In the genomic region with DNA sequence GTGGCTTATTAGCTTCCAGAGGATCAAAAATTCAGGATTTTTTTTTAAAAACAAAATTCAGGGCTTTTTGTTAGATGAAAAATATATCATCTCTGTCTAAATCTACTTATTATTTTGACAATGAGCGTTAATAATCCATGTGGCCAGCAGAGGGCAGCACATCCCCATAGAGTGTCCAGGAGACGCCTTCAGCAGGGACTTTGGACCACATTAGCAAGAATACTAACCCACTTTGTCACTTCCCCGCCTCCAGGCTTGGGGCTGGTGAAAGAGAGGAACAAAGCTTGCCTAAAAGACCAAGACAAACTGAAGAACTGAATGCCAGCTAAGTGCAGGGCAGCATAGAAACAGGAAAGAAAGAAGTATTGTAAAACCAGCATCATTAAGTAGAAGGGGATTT, we compare ENCODE assay signal across 9 mouse cellular contexts. TPM values are rescaled to one million over a fixed set of nuclear protein-coding genes. Genes with fewer than 3 reads are reported as not detected.
DNase-seq lines count a peak whose midpoint lies in the region; ATAC-seq and TF ChIP-seq lines count a peak whose summit lies in the region.
"Had no signal": no experiment of that assay in that cellular context is flagged by ENCODE, and none has a peak within 500 bp of the region (broad histone marks: within the 10 kb centered on the region; RNA-seq: fewer than 3 reads in every experiment).

No protein-coding gene starts in this region.

- no peak for TF ChIP-seq EP300 in lung, postnatal 0 days (IDR thresholded peaks at IDR 0.05)

- no peaks in the 10 kb centered on the region for H3K27me3 ChIP-seq in lung, postnatal 0 days (replicated peaks; ENCODE audit: insufficient read depth, low read length)
- H3K27me3 ChIP-seq: lung, embryonic 15.5 days had no signal

- no peak overlapping the region for H3K4me2 ChIP-seq in lung, postnatal 0 days (replicated peaks; ENCODE audit: low read depth, low read length)
- H3K4me2 ChIP-seq: lung, embryonic 15.5 days had no signal

- ATAC-seq in lung, postnatal 0 days = no peak
- ATAC-seq in activated CD4-positive, CD25-positive, alpha-beta regulatory T cell, adult 4 months = no peak

- H3K4me3 ChIP-seq in ES-E14 (ENCODE audit: insufficient read depth in 1 of 2, low read depth in 1 of 2, low read length in 2 of 2, poor library complexity in 1 of 2, severe bottlenecking in 1 of 2) = no peak overlapping the region
- H3K4me3 ChIP-seq in layer of hippocampus, adult 2 months = no peak overlapping the region
- no peak overlapping the region for H3K4me3 ChIP-seq in lung, postnatal 0 days (ENCODE audit: low read depth, low read length)
- H3K4me3 ChIP-seq: lung, embryonic 15.5 days had no signal

- no peaks in the 10 kb centered on the region for H3K9me3 ChIP-seq in ES-E14 (ENCODE audit: control insufficient read depth, insufficient read depth, low read depth, low read length)
- no peaks in the 10 kb centered on the region for H3K9me3 ChIP-seq in lung, postnatal 0 days (ENCODE audit: low read length)

- in situ Hi-C loops in ES-E14 (cut with MboI; ENCODE audit: low sequenced_read_pairs in 2 of 2, unreplicated experiment in 2 of 2) = loop anchor here (10.0 to 25.0 kb wide), 2 partner anchors 337 to 350 kb away; a partner anchor contains a TSS

- no peak overlapping the region for H3K27ac ChIP-seq in ES-E14 (ENCODE audit: insufficient read depth, low read depth, low read length, poor library complexity, severe bottlenecking)
- no peak overlapping the region for H3K27ac ChIP-seq in layer of hippocampus, adult 2 months
- H3K27ac ChIP-seq in lung, postnatal 0 days (ENCODE audit: low read length) = no peak overlapping the region
- H3K27ac ChIP-seq: lung, embryonic 15.5 days had no signal

- 2% methylated on average over 3 of the region's 3 CpGs for WGBS in lung, postnatal 0 days

- no peaks in the 10 kb centered on the region for H3K36me3 ChIP-seq in ES-E14 (ENCODE audit: control insufficient read depth, insufficient read depth, low read length, poor library complexity, severe bottlenecking)
- no peaks in the 10 kb centered on the region for H3K36me3 ChIP-seq in lung, postnatal 0 days (ENCODE audit: insufficient read depth, low read length)
- H3K36me3 ChIP-seq: lung, embryonic 15.5 days had no signal

- DNase-seq in B cell, adult 2 months = peak; percentile 93 to 94
- peak; percentile 68 for DNase-seq in ES-E14 (ENCODE audit: low read depth, low spot score)
- DNase-seq in cerebellum, adult 11-12 months = peak; percentile 21
- DNase-seq in frontal cortex, postnatal 36 days (ENCODE audit: low spot score in 2 of 2) = peak; percentile 82 to 88
- peak; percentile 73 to 86 for DNase-seq in layer of hippocampus, adult 2 months (ENCODE audit: low spot score in 2 of 2)
- peak; percentile 84 for DNase-seq in lung, postnatal 0 days (ENCODE audit: low spot score)
- DNase-seq in spleen, adult 12 weeks (ENCODE audit: low spot score) = peak; percentile 77

- peak; percentile 90 for TF ChIP-seq CTCF in layer of hippocampus, adult 2 months (conservative IDR thresholded peaks at IDR 0.05)
- peak; percentile 90 for TF ChIP-seq CTCF in lung, postnatal 0 days (IDR thresholded peaks at IDR 0.05)

- peaks cover 0 to 6% of the 10 kb centered on the region in 2 experiments; a peak in 2 of 4 replicates for H3K4me1 ChIP-seq in ES-E14 (ENCODE audit: control insufficient read depth in 2 of 2, insufficient read depth in 2 of 2, low read length in 2 of 2, poor library complexity in 1 of 2)
- peaks cover 8% of the 10 kb centered on the region for H3K4me1 ChIP-seq in lung, postnatal 0 days (ENCODE audit: insufficient read depth, low read depth, low read length)

- H3K9ac ChIP-seq in ES-E14 (ENCODE audit: insufficient read depth, low read depth, low read length, poor library complexity, severe bottlenecking) = no peak overlapping the region
- no peak overlapping the region for H3K9ac ChIP-seq in lung, postnatal 0 days (replicated peaks; ENCODE audit: low read depth)
- H3K9ac ChIP-seq: lung, embryonic 15.5 days had no signal

TF ChIP-seq in ES-E14, 5 proteins besides CTCF, POLR2A, EP300 and RAD21:
- TF ChIP-seq CHD2 (IDR thresholded peaks at IDR 0.05; ENCODE audit: low read depth, low read length) (no peak), MAFK (IDR thresholded peaks at IDR 0.05; ENCODE audit: insufficient read depth, low read depth, low read length) (no peak), ZNF384 (IDR thresholded peaks at IDR 0.05; ENCODE audit: low read depth, low read length) (no peak), ZC3H11A (IDR thresholded peaks at IDR 0.05; ENCODE audit: borderline replicate concordance, low read depth, low read length) (peak; percentile 94)

RNA-seq across cellular contexts. Expression of a gene that starts 3.1 kb away (rescaled TPM):
- total RNA-seq in ES-E14 (2012; rRNA removed) = 30.9 and 84.4 TPM in 2 replicates
- total RNA-seq in layer of hippocampus, adult 2 months (2021) = 10 to 100 TPM in 1 of 2 experiments, 1 to 10 TPM in 1; 7.3 to 10.2 TPM
- 137 and 146 TPM in 2 replicates for polyA plus RNA-seq in lung, postnatal 0 days (2015; fragmentation: Nextera tagmentation; extraction: Ambion mirVana)
- polyA plus RNA-seq in activated CD4-positive, CD25-positive, alpha-beta regulatory T cell, adult 4 months (2017; shearing (Covaris generic)) = 1 to 10 TPM in 1 of 2 experiments, not detected in 1; 6.1 TPM

RNA-seq across cellular contexts. Expression of a gene that starts 34.2 kb away (rescaled TPM):
- 30.0 and 32.9 TPM in 2 replicates for total RNA-seq in ES-E14 (2012; rRNA removed)
- total RNA-seq in layer of hippocampus, adult 2 months (2021) = 10 to 100 TPM; 41.3 to 44.9 TPM
- 34.2 and 36.8 TPM in 2 replicates for polyA plus RNA-seq in lung, postnatal 0 days (2015; fragmentation: Nextera tagmentation; extraction: Ambion mirVana)
- polyA plus RNA-seq in activated CD4-positive, CD25-positive, alpha-beta regulatory T cell, adult 4 months (2017; shearing (Covaris generic)) = 10 to 100 TPM; 27.3 to 34.2 TPM

RNA-seq across cellular contexts. Expression of a gene that starts 51.1 kb away (rescaled TPM):
- 13.3 and 20.6 TPM in 2 replicates for total RNA-seq in ES-E14 (2012; rRNA removed)
- total RNA-seq in layer of hippocampus, adult 2 months (2021) = 10 to 100 TPM; 12.5 to 12.7 TPM
- polyA plus RNA-seq in lung, postnatal 0 days (2015; fragmentation: Nextera tagmentation; extraction: Ambion mirVana) = 9.1 and 21.1 TPM in 2 replicates
- 10 to 100 TPM; 33.4 to 45.0 TPM for polyA plus RNA-seq in activated CD4-positive, CD25-positive, alpha-beta regulatory T cell, adult 4 months (2017; shearing (Covaris generic))

Comparison
In these comparisons a context has a peak if more than half of its experiments do, and no peak if none do; other contexts are left out.
1. DNase-seq: peak in every context shown above with its lines; median percentile 94 in B cell, adult 2 months; 85 in frontal cortex, postnatal 36 days; 84 in lung, postnatal 0 days; 80 in layer of hippocampus, adult 2 months; 77 in spleen, adult 12 weeks; 68 in ES-E14; 21 in cerebellum, adult 11-12 months.